Mouse (Mus musculus) spleen, adult 2 months (tissue): ENCODE measurements at regions not wholly inside any gene's neighbourhood (a gene's known extent, or its start where the extent isn't known, plus 50 kb on each side); places are given as distances from the start of the nearest gene placed in this dataset.
"Not testable (repeated sequence)": the region's sequence is repeated elsewhere in the genome, so short reads cannot be mapped to it uniquely, and the experiment has no call there.

Experiments
- DNase-seq, 2 experiments: peaks; one replicate each; pipeline versions ENCODE4 v3.0.0 to v3.0.0-alpha.2; 2012 to 2021; ENCODE audit warnings: low spot score in 2 of 2, low read depth in 1 of 2
- H3K27ac ChIP-seq: fragments of 200-500 bp; 2 replicates; pipeline ENCODE4 v1.5.1; 2012; ENCODE audit warnings: low read length, inconsistent platforms; ENCODE audit not compliant: insufficient read depth
- H3K27me3 ChIP-seq: fragments of 200-500 bp; 2 replicates; pipeline ENCODE4 v1.6.1; 2012; ENCODE audit warnings: mild to moderate bottlenecking, moderate library complexity, low read length, inconsistent platforms; ENCODE audit not compliant: control insufficient read depth, insufficient read depth
- H3K36me3 ChIP-seq: fragments of 200-500 bp; 2 replicates; pipeline ENCODE4 v1.6.1; 2012; ENCODE audit warnings: mild to moderate bottlenecking, low read length, inconsistent platforms; ENCODE audit not compliant: control insufficient read depth, insufficient read depth
- H3K4me1 ChIP-seq: fragments of 200-500 bp; 2 replicates; pipeline ENCODE4 v1.6.1; 2011; ENCODE audit warnings: inconsistent platforms; ENCODE audit not compliant: control insufficient read depth, insufficient read depth, insufficient read length
- H3K4me3 ChIP-seq: fragments of 200-500 bp; 2 replicates; pipeline ENCODE4 v1.5.1; 2011; ENCODE audit warnings: mild to moderate bottlenecking, inconsistent platforms; ENCODE audit not compliant: insufficient read depth, insufficient read length; ENCODE audit errors: extremely low read depth
- CTCF ChIP-seq: fragments of 200-500 bp; IDR thresholded peaks from 2 replicates; pipeline ENCODE4 v1.5.1; 2011; ENCODE audit warnings: mild to moderate bottlenecking, inconsistent platforms; ENCODE audit not compliant: insufficient read depth, insufficient read length, insufficient replicate concordance; ENCODE audit errors: extremely low read depth
- POLR2A ChIP-seq: fragments of 200-500 bp; IDR thresholded peaks from 2 replicates; pipeline ENCODE4 v1.6.1; 2011; ENCODE audit warnings: low read depth, low read length, inconsistent platforms
- WGBS: fragments of 180-500 bp; shearing (Covaris S2); methylation state at CpG from one replicate; pipeline ENCODE4 v1.1.7; 2018; 5-methylcytosine and 5-hydroxymethylcytosine counted together

- 73% methylated on average over 4 of the region's 4 CpGs for WGBS
- no peaks in the 10 kb centered on the region for H3K36me3 ChIP-seq
- no peak overlapping the region for H3K4me3 ChIP-seq
- no peak overlapping the region for H3K27ac ChIP-seq
- peaks cover 4% of the 10 kb centered on the region; the same call in 1 of the 2 replicates for H3K4me1 ChIP-seq
- TF ChIP-seq CTCF (no peak), POLR2A (no peak)
- no peaks in the 10 kb centered on the region for H3K27me3 ChIP-seq
- DNase-seq: no peak
Measured at GRCm38 (mm10) chr1:51569625-51570024, 91.4 kb upstream of the Nabp1 start.

GRCm38 (mm10) chr1:51566170-51566649, 88.0 kb upstream of the Nabp1 start:
- WGBS: 55% methylated on average over 7 of the region's 7 CpGs
- Histone ChIP-seq H3K4me1 (no peaks in the 10 kb centered on the region), H3K27ac (no peak overlapping the region), H3K4me3 (no peak overlapping the region), H3K36me3 (no peaks in the 10 kb centered on the region), H3K27me3 (no peaks in the 10 kb centered on the region)
- TF ChIP-seq CTCF (no peak), POLR2A (no peak)
- no peak for DNase-seq

DNA sequence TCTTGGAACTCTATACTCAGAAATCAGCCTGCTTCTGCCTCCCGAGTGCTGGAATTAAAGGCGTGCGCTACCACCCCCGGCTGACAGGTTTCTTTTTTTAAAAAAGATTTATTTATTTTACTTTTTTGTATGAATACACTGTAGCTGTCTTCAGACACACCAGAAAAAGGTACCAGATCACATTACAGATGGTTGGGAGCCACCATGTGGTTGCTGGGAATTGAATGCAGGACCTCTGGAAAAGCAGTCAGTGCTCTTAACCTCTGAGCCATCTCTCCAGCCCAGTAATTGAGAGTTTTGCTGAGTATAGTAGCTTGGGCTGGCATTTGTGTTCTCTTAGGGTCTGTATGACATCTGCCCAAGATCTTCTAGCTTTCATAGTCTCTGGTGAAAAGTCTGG, 78.4 kb upstream of the Nabp1 start:
- H3K36me3 ChIP-seq, DNase-seq, H3K27me3 ChIP-seq, H3K4me3 ChIP-seq, H3K4me1 ChIP-seq, H3K27ac ChIP-seq: not testable (repeated sequence)
- 96% methylated on average over 4 of the region's 4 CpGs for WGBS

DNA sequence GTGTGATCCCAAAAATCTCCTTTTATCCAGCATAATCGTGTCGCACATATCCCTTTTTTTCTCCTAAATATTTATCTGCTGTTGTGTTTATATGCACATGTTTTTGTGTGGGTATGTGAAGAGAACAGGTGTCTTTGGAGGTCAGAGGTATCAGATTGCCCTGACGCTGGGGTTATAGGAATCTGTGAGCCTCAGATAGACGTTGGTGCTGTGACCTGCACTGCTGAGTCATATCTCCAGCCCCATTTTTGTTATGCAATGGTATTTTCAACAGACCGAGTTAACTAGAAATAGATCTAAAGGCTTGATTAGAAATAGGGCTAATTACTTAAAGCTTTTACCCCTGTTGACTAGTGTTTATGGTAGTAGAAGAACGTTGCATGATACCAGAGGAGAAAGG, 75.5 kb upstream of the Nabp1 start:
- no peak for TF ChIP-seq CTCF
- no peak for TF ChIP-seq POLR2A
- 43% methylated on average over 6 of the region's 6 CpGs for WGBS
- no peak overlapping the region for H3K27ac ChIP-seq
- no peaks in the 10 kb centered on the region for H3K4me1 ChIP-seq
- no peak for DNase-seq
- no peaks in the 10 kb centered on the region for H3K36me3 ChIP-seq
- no peaks in the 10 kb centered on the region for H3K27me3 ChIP-seq
- no peak overlapping the region for H3K4me3 ChIP-seq

GRCm38 (mm10) chr1:51551624-51552023, 73.4 kb upstream of the Nabp1 start:
- Histone ChIP-seq H3K4me3 (no peak overlapping the region), H3K27ac (no peak overlapping the region), H3K36me3 (no peaks in the 10 kb centered on the region), H3K27me3 (no peaks in the 10 kb centered on the region), H3K4me1 (no peaks in the 10 kb centered on the region)
- TF ChIP-seq CTCF (no peak), POLR2A (no peak)
- WGBS: 93% methylated on average over 5 of the region's 5 CpGs
- DNase-seq: no peak

GRCm38 (mm10) chr1:51542801-51543200, 64.6 kb upstream of the Nabp1 start:
- no peak for DNase-seq
- H3K4me3 ChIP-seq: no peak overlapping the region
- no peaks in the 10 kb centered on the region for H3K27me3 ChIP-seq
- H3K27ac ChIP-seq: no peak overlapping the region
- peaks cover 4% of the 10 kb centered on the region; the same call in 1 of the 2 replicates for H3K4me1 ChIP-seq
- WGBS: 92% methylated on average over 5 of the region's 5 CpGs
- no peaks in the 10 kb centered on the region for H3K36me3 ChIP-seq
- TF ChIP-seq POLR2A (no peak), CTCF (no peak)

GRCm38 (mm10) chr1:51539634-51540033, 61.4 kb upstream of the Nabp1 start:
- whole genome bisulfite sequencing: 49% methylated on average over 4 of the region's 4 CpGs
- Histone ChIP-seq H3K36me3 (no peaks in the 10 kb centered on the region), H3K27ac (no peak overlapping the region; the same call in 1 of the 2 replicates), H3K4me1 (peaks cover 4% of the 10 kb centered on the region; the same call in 1 of the 2 replicates), H3K4me3 (no peak overlapping the region), H3K27me3 (no peaks in the 10 kb centered on the region)
- TF ChIP-seq CTCF: no peak
- TF ChIP-seq POLR2A: no peak
- no peak for DNase-seq
